Mouse (Mus musculus) stomach, postnatal 0 days (tissue): Measurements from ENCODE around the gene Trappc10. TPM values are rescaled to one million over a fixed set of nuclear protein-coding genes. Genes with fewer than 3 reads are reported as not detected.

ENCODE experiments used
- ATAC-seq: fragments of 200-750 bp; cut with Nextera tagmentation; 2 replicates; pipeline ENCODE4 v1.8.0; 2017; ENCODE audit not compliant: low FRiP score, low TSS enrichment
- DNase-seq: peaks from one replicate; pipeline ENCODE4 v3.0.0-alpha.2; 2016; ENCODE audit warnings: low spot score
- H3K27ac ChIP-seq: fragments of 300-500 bp; sonication (generic); replicated peaks from 2 replicates; pipeline ENCODE4 v1.5.1; 2014; ENCODE audit warnings: mild to moderate bottlenecking, control low read depth
- H3K27me3 ChIP-seq: fragments of 300-500 bp; sonication (generic); 2 replicates; pipeline ENCODE4 v1.6.1; 2014; ENCODE audit warnings: low read length; ENCODE audit not compliant: control insufficient read depth, insufficient read depth
- H3K36me3 ChIP-seq: fragments of 300-500 bp; sonication (generic); 2 replicates; pipeline ENCODE4 v1.6.1; 2014; ENCODE audit warnings: low read length, mixed read lengths; ENCODE audit not compliant: control insufficient read depth, insufficient read depth
- H3K4me1 ChIP-seq: fragments of 300-500 bp; sonication (generic); replicated peaks from 2 replicates; pipeline ENCODE4 v1.6.1; 2014; ENCODE audit warnings: antibody characterized with exemption; ENCODE audit not compliant: control insufficient read depth, insufficient read depth
- H3K4me2 ChIP-seq: fragments of 300-500 bp; sonication (generic); replicated peaks from 2 replicates; pipeline ENCODE4 v1.6.1; 2014; ENCODE audit warnings: low read depth, mild to moderate bottlenecking, control low read depth, moderate library complexity
- H3K4me3 ChIP-seq: fragments of 300-500 bp; sonication (generic); 2 replicates; pipeline ENCODE4 v1.5.1; 2014; ENCODE audit warnings: low read depth, low read length, control low read depth
- H3K9ac ChIP-seq: fragments of 300-500 bp; sonication (generic); 2 replicates; pipeline ENCODE4 v1.6.1; 2014; ENCODE audit warnings: mild to moderate bottlenecking, low read length, control low read depth, mixed read lengths
- H3K9me3 ChIP-seq: fragments of 300-500 bp; sonication (generic); 2 replicates; pipeline ENCODE4 v1.6.1; 2016; ENCODE audit warnings: low read length; ENCODE audit not compliant: control insufficient read depth
- CTCF ChIP-seq: IDR thresholded peaks from 2 replicates; pipeline ENCODE4 v1.5.1; 2016; ENCODE audit warnings: antibody characterized with exemption, low read depth, mild to moderate bottlenecking, moderate library complexity
- EP300 ChIP-seq: optimal IDR thresholded peaks from 2 replicates; pipeline ENCODE3; 2016; ENCODE audit warnings: antibody characterized with exemption
- WGBS: fragments of 180-500 bp; shearing (Covaris S2); extraction: QIAGEN DNeasy Blood & Tissue Kit; methylation state at CpG from one replicate; pipeline ENCODE4 v1.1.7; 2014; 5-methylcytosine and 5-hydroxymethylcytosine counted together
- polyA plus RNA-seq: library from polyadenylated mRNA; unstranded; fragments of >200 nt; fragmentation: Nextera tagmentation; extraction: Ambion mirVana; gene quantifications from 2 replicates; pipeline ENCODE4 v1.2.1, GENCODE M21; 2015

Gene Trappc10
- polyA plus RNA-seq: 14.7 and 17.8 TPM in 2 replicates

GRCm38 (mm10) chr10:78244438-78245224 lies at the start of gene Trappc10:
Gene Trappc10, minus strand, starts transcription at chr10:78244641.
- Histone ChIP-seq H3K27ac (peak within 1 kb of the TSS; percentile 82), H3K4me3 (peak within 1 kb of the TSS; percentile 76), H3K4me1 (peaks cover 2% of the 10 kb centered on the region; the same call in 1 of the 2 replicates), H3K27me3 (no peaks in the 10 kb centered on the region), H3K4me2 (peak within 1 kb of the TSS; percentile 90), H3K9me3 (no peaks in the 10 kb centered on the region), H3K36me3 (no peaks in the 10 kb centered on the region), H3K9ac (peak within 1 kb of the TSS; percentile 84)
- ATAC-seq (peak; percentile 96), DNase-seq (peak; percentile 92)
- WGBS: under 1% methylated on average over 48 of the region's 74 CpGs
- no peak for TF ChIP-seq EP300
- peak; percentile 6; the same call in 1 of the 2 replicates for TF ChIP-seq CTCF

GRCm38 (mm10) chr10:78293576-78293975 lies 49.1 kb upstream of the Trappc10 start:
- no peak overlapping the region for H3K27ac ChIP-seq
- no peak for ATAC-seq
- H3K9me3 ChIP-seq: no peaks in the 10 kb centered on the region
- no peaks in the 10 kb centered on the region for H3K4me1 ChIP-seq
- H3K36me3 ChIP-seq: no peaks in the 10 kb centered on the region
- DNase-seq: no peak
- H3K27me3 ChIP-seq: no peaks in the 10 kb centered on the region
- H3K9ac ChIP-seq: no peak overlapping the region
- H3K4me2 ChIP-seq: no peak overlapping the region
- H3K4me3 ChIP-seq: no peak overlapping the region
- 76% methylated on average over 1 of the region's 1 CpGs for WGBS
- TF ChIP-seq EP300 (no peak), CTCF (no peak)

GRCm38 (mm10) chr10:78292381-78292780 lies 47.9 kb upstream of the Trappc10 start:
- TF ChIP-seq EP300 (no peak), CTCF (no peak)
- no peaks in the 10 kb centered on the region for H3K27me3 ChIP-seq
- H3K27ac ChIP-seq: no peak overlapping the region
- H3K4me1 ChIP-seq: no peaks in the 10 kb centered on the region
- H3K9ac ChIP-seq: no peak overlapping the region
- WGBS: 85% methylated on average over 5 of the region's 5 CpGs
- peaks cover 3% of the 10 kb centered on the region; the same call in 1 of the 2 replicates for H3K36me3 ChIP-seq
- DNase-seq (no peak), ATAC-seq (no peak)
- H3K9me3 ChIP-seq: no peaks in the 10 kb centered on the region
- H3K4me2 ChIP-seq: no peak overlapping the region
- H3K4me3 ChIP-seq: no peak overlapping the region

- H3K4me1 ChIP-seq: no peaks in the 10 kb centered on the region
- WGBS: 84% methylated on average over 8 of the region's 8 CpGs
- no peak for TF ChIP-seq EP300
- TF ChIP-seq CTCF: no peak
- DNase-seq (no peak), ATAC-seq (no peak)
- no peak overlapping the region for H3K9ac ChIP-seq
- no peak overlapping the region for H3K4me2 ChIP-seq
- no peak overlapping the region for H3K27ac ChIP-seq
- H3K36me3 ChIP-seq: peaks cover 14% of the 10 kb centered on the region
- H3K27me3 ChIP-seq: no peaks in the 10 kb centered on the region
- H3K9me3 ChIP-seq: no peaks in the 10 kb centered on the region
- H3K4me3 ChIP-seq: no peak overlapping the region
Observed at GRCm38 (mm10) chr10:78290730-78291535, 46.5 kb upstream of the Trappc10 start.

GRCm38 (mm10) chr10:78288896-78289295 lies 44.5 kb upstream of the Trappc10 start:
- ATAC-seq (no peak), DNase-seq (no peak)
- no peaks in the 10 kb centered on the region for H3K9me3 ChIP-seq
- H3K4me3 ChIP-seq: no peak overlapping the region
- no peaks in the 10 kb centered on the region for H3K27me3 ChIP-seq
- H3K9ac ChIP-seq: no peak overlapping the region
- H3K36me3 ChIP-seq: peaks cover 16% of the 10 kb centered on the region
- 92% methylated on average over 4 of the region's 4 CpGs for WGBS
- no peaks in the 10 kb centered on the region for H3K4me1 ChIP-seq
- no peak overlapping the region for H3K4me2 ChIP-seq
- no peak overlapping the region for H3K27ac ChIP-seq
- TF ChIP-seq EP300: no peak
- TF ChIP-seq CTCF: no peak
